Mouse (Mus musculus) CD4-positive, CD25-positive, alpha-beta regulatory T cell, adult 9 weeks (primary cell): ENCODE results near the gene Rnf121. TPM values are rescaled to one million over a fixed set of nuclear protein-coding genes. Genes with fewer than 3 reads are reported as not detected.

Experiments used
- polyA plus RNA-seq: library from polyadenylated mRNA; unstranded; fragments of 100-300 nt; shearing (Covaris generic); gene quantifications from one replicate; pipeline ENCODE4 v1.2.1, GENCODE M21; 2017

The Rnf121 gene
- 27.3 TPM for polyA plus RNA-seq

GRCm38 (mm10) chr7:102065046-102065891, at the start of gene Rnf121, which contains the start of the genes Xndc1 and Xntrpc:
Rnf121 (minus strand) TSS chr7:102065469.
Xndc1 (plus strand) TSS chr7:102065511.
Xntrpc (plus strand) TSS chr7:102065713.

DNA sequence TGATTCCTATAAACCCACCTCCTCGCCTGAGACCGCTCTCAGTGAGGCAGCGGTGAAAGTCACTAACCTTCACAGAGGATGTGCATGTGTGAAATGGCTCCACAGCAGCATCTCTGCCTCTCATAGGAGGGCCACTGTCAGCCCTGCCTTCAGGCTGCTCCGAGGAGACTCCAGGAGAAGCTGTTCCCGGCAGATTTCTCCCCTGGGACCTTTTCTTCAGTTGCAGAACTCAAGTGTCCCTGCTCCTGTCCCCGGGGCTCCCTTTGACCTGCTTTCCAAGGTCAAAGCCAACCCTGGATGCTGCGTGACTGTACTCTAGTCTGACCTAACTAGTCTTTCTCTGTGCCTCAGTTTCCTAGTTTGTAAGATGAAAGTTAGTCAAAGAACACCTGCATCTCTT, 43.9 kb upstream of the Rnf121 start, which contains the start of gene Art5:
Art5 (minus strand) TSS at position 319 of the 400 bp plus-strand sequence.

DNA sequence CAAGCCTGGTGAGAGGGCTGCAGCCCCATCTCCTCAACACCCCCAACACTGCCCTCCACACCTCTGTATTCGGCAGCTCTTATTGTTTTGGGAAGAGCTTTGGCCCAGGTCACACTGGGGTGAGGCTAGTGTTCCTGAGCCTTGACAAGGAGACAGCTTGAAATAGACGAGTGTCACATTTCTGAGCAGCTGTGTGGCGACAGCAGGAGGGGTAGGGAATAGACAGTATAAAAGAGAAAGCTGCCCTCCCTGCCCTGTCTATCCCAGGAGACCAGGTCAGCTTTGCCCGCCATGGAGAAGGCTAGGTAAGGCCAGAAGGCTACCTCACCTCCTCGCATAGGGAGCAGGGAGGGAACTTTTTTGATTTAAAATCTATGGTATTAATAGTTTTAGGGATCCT, 36.2 kb upstream of the Rnf121 start, which contains the start of gene Art1:
Art1 (plus strand) TSS at position 257 of the 400 bp plus-strand sequence.

DNA sequence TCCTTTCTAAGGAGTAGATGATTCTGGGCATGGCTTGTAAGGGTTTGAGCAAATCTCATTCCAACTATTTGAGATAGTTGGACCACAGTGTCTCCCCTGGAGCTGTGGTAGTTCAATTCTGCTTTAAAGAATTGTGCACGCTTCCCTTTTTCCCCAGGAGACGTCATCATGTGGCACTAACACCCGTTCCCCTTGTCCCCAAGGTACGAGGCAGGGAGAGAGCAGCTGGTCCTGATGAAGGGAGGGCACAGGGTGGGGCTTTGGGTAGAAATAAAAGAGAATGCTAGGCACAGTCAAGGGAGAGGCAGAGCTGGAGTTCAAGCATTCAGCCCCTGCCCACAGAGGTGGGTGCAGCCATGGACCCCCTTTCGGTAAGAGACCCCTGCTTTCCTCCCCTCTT, 17.5 kb upstream of the Rnf121 start, which contains the start of gene Trpc2:
Trpc2 (plus strand) TSS at position 301 of the 400 bp plus-strand sequence.

DNA sequence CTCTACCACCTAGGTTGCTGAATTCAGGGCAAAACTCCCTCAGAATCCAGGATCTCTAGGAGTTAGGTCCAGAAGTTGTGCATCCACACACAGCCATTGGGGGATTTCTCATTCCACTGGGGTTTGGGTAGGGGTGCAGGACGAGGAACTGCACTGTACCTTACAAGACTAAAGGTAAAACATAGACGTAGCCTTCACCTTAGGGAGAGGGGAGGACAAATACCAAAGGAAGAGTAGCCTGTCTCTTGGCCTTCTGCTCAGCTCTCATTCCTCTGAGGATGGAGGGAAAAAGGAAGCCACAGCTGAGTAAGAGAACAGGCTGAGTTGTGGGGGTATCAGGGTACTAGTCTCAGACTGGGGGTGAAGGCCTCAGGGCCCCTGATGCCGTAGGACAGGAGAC, 46.7 kb downstream of the Rnf121 start, which contains the start of gene Il18bp:
Il18bp (minus strand) TSS at position 101 of the 400 bp plus-strand sequence.

Other genes starting within 250 kb of the Rnf121 start
- gene Phox2a, start 247.2 kb downstream of the Rnf121 start, polyA plus RNA-seq, result not detected
- gene Inppl1, start 227.2 kb downstream of the Rnf121 start, polyA plus RNA-seq, result 5.6 TPM
- not detected for gene Folr2, start 208.3 kb downstream of the Rnf121 start, polyA plus RNA-seq
- 64.5 TPM for gene Anapc15, start 201.8 kb downstream of the Rnf121 start, polyA plus RNA-seq
- not detected for gene Folr1, start 194.7 kb downstream of the Rnf121 start, polyA plus RNA-seq
- gene Lamtor1, start 159.6 kb downstream of the Rnf121 start, polyA plus RNA-seq, result 172 TPM
- 0.71 TPM for gene Tomt, start 159.1 kb downstream of the Rnf121 start, polyA plus RNA-seq
- gene Lrrc51, start 131.6 kb downstream of the Rnf121 start, polyA plus RNA-seq, result 3.2 TPM
- gene Numa1, start 131.4 kb downstream of the Rnf121 start, polyA plus RNA-seq, result 185 TPM
- 4.6 TPM for gene Il18bp, start 46.8 kb downstream of the Rnf121 start, polyA plus RNA-seq
- gene Xndc1, start within 50 bp of the Rnf121 start, polyA plus RNA-seq, result 29.3 TPM
- gene Xntrpc, start 244 bp upstream of the Rnf121 start, polyA plus RNA-seq, result 1.1 TPM
- gene Trpc2, start 17.6 kb upstream of the Rnf121 start, polyA plus RNA-seq, result not detected
- gene Art1, start 36.3 kb upstream of the Rnf121 start, polyA plus RNA-seq, result not detected
- gene Art5, start 44.0 kb upstream of the Rnf121 start, polyA plus RNA-seq, result 0.66 TPM
- not detected for gene Chrna10, start 51.4 kb upstream of the Rnf121 start, polyA plus RNA-seq
- gene Nup98, start 144.7 kb upstream of the Rnf121 start, polyA plus RNA-seq, result 19.9 TPM
- gene Pgap2, start 144.7 kb upstream of the Rnf121 start, polyA plus RNA-seq, result 51.5 TPM
- gene Rhog, start 190.6 kb upstream of the Rnf121 start, polyA plus RNA-seq, result 314 TPM
- gene Stim1, start 202.3 kb upstream of the Rnf121 start, polyA plus RNA-seq, result 91.4 TPM